Mouse (Mus musculus): ENCODE measurements around the gene Uba2.
"Not testable (repeated sequence)": the region's sequence is repeated elsewhere in the genome, so short reads cannot be mapped to it uniquely, and the experiment has no call there.

Gene Uba2

DNA sequence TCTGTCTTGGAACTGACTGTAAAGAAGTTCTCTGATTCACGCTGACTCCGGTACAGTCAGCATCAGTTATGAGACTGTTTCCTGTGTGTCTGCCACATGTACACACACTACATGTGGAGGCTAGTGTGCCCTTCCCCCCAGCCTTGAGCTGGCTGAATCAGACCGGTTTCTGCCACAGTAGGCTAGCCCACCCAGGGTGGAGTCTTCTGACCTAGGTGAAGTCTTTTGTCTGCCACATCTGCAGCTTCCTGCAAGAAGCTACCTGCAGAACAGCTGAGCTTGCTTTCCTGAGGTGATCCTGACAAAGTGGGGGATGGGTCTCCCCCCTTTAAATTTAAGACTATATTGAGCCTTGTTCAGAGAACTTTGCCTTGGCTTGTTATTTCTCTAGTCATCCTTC is at the start of gene Uba2:
Gene Uba2, minus strand, starts transcription at position 146 of the 400 bp plus-strand sequence.
- DNase-seq (ENCODE audit: low spot score in 2 of 2) = no peak

DNA sequence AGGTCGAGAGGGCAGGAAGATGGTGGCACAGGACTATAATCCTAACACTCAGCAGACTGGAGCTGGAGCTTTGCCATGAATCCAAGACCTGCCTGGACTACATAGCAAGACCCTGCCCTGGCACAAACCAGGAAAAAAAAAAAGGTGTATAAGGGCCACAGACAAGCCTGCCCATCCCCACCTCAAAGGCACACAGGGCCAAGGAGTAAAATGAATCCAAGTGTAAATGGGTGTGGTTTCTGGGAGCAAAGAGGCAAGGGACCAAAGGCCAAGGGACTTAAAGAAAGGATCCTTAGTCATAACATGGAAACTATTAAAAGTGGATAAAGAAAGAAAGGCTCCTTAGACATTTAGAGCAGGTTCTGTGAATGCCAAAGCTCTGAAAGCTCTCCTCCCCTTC is 49.1 kb upstream of the Uba2 start:
- no peak for DNase-seq (ENCODE audit: low spot score in 2 of 2)

DNA sequence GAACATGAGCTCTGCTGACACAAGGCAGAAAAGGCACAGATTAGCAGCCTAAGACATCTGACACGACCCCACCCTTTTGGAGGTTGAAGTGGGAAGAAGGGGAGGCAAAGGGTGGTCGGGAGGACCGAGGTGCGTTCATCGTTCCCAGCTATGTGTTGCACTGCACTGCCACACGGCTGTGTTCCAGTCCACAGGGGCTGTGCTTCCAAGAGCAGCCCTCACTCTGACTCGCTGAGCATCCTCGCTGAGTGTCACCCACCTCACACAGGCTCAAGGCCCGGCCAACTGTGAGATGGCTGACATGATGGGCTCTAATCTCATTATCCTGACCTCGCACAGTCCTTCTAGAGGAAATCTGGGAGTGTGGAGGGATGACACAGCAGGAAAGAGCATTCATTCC is 47.1 kb upstream of the Uba2 start:
- no peak for DNase-seq (ENCODE audit: low spot score in 2 of 2)

DNA sequence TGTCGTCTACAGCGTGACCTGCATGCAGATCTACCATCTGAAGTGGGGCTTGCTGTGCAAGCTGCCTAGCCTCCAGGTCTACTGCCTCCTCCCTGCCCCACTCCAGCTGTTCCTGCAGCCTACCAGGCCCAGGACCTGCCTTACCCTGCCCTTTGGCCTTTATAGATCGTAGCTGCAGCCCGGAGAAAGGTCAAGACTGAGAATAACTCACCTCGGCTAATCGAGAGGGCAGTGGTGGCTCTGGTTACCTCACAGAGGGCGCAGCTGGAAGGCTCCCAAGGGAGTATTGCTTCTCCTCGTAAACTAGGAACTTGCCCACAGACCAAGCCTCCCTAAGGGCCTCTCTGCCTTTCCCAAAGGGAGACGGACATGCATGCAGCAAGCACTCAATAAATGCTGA is 46.1 kb upstream of the Uba2 start:
- DNase-seq (ENCODE audit: low spot score in 2 of 2) = no peak

DNA sequence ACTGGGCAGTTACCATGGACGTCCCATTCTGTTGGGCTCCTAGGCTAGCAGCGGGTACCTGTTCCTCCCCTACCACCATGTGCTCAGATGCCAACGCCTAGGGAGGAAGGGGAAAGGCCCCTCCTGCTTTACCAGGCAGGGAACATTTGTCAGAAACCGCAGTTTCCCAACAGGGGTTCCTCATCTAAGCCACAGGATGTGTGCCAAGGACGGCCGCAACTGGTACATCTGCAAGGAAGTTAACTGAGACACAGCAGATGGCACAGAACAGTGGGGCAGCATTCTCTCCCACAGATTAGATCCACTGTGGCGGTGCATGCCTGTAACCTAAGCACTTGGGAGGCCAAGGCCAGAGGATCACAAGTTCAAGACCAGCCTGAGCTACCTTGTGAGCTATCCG is 45.2 kb upstream of the Uba2 start:
- no peak for DNase-seq (ENCODE audit: low spot score in 2 of 2)

DNA sequence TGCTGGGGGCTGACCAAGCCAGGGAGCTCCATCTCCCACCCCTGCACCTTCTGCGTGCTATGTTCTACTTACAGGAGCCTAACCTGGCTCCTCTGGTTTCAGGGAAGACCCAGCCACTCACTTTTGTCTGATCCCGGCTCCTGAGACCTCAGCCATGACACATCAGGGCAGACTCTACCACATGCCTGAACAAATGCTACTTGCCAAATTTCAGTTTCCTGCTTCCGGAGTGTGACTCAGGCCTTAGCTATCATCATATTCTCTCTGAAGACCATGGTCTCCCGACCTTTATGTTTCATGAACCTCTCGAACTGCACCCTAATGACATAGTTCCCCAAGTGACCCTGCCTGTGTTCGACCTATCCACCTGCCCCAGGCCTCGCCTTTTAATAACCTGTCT is 43.9 kb upstream of the Uba2 start:
- no peak for DNase-seq (ENCODE audit: low spot score in 2 of 2)

DNA sequence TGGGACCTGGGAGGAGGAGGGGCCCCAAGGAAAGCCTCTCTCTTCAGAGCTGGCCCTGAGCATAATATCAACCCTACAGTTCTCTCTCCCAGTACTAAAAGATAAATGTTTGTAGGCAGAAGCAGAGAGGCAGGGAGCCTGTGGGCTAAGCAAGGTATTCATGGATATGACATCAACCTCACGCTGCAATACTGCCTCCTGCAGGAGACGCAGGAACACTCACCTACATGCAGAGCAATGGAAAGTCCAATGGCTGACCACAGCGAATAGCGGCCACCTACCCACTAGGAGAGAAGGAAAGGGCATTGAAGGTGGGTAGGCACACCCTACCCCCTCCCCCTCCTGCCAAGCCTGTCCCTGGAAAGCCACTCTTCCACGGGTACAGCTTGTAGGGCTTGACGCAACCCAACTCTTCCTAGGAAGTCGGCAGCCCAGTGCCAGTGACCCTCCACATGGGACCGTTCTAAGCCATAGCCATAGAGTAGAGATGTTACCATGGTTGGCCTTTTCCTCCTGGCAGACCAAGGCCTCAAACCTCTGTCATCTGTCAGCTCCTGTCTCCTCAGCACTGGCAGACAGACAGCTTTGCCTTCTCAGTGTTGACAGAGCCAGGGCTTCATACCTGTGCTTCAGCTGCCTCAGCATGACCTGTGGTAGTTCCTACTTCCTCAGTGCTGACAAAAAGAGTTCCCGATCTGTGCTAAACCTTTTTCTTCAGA is 38.8 kb upstream of the Uba2 start:
- DNase-seq (ENCODE audit: low spot score in 2 of 2) = no peak

DNA sequence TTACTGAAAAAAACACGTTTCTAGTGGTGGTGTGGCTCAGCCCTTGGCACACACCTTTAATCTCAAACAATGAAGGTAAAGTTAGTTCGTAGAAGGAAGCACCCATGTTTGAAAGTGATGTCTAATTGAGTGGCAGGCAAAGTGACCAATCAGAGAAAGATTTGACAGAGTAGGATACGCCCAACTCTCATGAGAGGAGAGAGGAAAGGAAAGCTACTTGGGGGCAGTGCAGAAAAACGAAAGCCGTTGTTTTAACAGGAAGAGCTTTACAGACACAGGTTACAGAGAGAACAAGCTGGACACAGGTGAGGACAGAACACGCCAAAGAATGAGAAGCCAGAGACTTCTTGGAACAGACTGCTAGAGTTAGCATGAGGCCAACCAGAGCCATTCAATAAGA is 36.9 kb upstream of the Uba2 start:
- DNase-seq (ENCODE audit: low spot score in 2 of 2) = no peak

DNA sequence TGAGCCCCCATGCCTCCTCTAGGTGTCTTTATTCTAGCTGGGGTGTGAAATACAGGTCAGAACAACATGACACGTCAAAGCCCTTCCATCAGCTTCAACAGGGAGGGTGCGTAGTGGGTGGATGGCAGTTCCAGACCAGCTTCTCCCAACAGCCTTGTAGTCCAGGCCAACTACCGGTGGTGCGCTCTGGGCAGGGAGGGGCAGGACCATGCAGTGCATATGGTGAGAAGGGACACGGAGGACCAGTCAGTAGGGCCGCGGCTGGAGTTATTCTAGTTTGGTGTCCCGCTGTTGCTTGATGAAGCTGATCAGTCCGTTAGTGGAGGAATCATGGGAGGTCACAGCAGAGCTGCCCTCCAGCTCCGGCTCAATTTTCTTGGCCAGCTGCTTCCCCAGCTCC is 32.7 kb upstream of the Uba2 start:
- not testable (repeated sequence) for DNase-seq (ENCODE audit: low spot score in 2 of 2)

DNA sequence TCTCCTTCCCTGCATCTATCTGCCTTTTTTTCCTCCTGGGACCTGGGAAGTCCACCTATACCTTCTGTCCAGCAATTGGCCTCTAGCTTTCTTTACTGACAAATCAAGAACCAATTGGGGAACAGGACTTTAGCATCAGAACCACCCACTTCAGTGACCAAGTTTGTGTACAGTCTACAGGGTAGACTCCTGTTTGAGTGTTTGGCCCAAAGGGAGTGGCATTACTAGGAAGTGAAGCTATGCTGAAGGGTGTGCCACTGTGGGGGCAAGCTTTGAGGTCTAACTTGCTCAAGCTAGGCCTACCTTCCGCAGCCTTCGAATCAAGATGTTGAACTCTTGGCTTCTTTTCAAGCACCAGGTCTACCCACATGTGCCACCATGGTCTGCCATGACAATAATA is 31.4 kb upstream of the Uba2 start:
- no peak for DNase-seq (ENCODE audit: low spot score in 2 of 2)

DNA sequence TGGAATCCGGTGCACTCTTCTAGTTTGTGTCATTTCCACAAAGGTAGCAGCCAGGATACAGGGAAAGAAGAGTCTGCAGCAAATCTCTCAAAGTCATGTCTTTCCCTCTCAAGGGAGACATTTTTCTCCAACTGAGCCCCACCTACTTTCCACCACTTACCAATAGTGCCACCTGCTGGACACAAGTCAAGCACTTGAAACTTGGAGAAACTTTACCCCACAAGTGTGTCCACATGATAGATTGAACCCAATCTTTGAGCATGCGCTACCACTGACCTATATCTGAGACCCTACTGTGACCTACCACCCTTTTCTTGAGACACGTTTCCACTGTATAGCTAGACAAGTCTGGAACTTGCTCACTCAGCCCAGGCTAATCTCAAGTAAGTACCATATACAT is 28.9 kb upstream of the Uba2 start:
- peak in 1 of 2 experiments; percentile 28 for DNase-seq (ENCODE audit: low spot score in 2 of 2)

DNA sequence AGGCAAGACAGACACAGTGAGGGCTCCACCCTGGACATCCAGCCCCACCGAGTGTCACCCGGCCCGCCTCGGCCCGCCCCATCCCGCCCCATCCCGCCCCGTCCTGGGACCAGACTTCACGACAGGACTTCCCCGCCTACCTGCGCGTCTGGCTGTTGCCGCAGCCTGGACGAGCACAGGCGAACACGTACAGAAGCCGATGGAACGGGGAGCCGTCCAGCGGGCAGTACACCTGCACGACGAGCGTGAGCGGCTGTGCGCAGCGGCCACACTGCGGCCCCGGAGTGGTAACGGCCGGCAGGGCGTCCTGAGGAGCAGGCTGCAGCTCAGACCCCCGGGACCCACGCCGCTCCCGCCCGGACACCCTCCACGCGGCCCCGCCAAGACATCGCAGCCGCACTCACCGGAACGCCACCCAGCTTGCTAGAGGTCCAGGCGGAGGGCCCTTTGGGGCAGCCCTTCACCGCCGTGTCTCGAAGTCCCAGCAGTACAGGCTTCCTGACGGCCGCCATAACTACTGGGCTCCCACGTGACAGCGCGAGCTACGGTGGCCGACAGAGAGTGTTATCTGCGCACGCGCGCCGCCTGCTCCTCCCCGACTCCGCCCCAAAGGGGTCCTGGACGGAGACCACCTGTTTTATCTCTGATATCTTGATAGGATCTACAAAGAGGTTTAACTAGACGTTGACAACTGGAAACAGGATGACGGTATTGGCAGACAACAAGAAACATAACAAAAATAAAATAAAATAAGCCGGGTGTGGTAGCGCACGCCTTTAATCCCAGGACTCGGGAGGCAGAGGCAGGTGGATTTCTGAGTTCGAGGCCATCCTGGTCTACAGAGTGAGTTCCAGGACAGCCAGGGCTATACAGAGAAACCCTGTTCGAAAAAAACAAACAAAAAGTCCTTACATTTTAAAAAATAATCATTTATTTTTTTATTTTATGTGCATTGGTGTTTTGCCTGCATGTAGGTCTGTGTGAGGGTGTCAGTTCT is 27.0 kb upstream of the Uba2 start, which contains the start of gene Pdcd2l:
Gene Pdcd2l, minus strand, starts transcription at position 530 of the 997 bp plus-strand sequence.
- DNase-seq (ENCODE audit: low spot score in 2 of 2) = peak; percentile 90 to 93

DNA sequence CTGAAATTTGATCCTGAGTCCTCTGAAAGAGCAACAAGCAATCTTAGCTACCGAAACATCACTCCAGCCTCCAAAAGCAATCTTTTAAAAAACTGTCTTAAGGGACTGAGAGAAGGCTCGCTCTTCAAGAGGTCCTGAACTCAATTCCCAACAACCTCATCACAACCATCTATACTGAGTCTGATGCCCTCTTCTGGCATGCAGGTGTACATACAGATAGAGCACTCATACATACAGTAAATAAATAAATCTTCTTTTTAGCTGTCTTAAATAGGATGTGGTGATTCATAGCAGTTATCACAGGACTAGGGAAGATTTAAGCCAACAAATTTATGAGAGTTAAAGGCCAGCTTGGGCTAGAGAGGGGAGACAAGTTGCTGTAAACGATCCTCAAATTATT is 26.2 kb upstream of the Uba2 start:
- no peak for DNase-seq (ENCODE audit: low spot score in 2 of 2)

DNA sequence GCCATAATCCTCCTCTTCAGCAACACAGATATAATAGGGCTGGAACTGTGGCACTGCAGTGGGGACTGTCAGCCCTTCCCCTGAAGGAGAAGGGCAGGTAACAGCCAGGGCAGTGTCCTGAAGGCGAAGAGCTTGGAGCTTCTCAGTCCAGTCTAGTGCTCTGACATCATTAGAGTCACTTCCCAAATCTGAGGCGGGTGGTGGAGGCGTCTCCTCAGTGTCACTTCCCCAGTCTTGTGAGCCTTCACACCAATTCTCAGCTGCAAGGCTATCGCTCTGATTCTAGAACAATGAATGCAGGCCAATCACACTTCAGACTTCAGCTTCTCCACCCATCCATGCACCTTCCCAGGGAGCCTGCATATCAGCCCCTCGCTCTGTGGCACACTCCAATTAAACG is 23.4 kb upstream of the Uba2 start:
- no peak for DNase-seq (ENCODE audit: low spot score in 2 of 2)

DNA sequence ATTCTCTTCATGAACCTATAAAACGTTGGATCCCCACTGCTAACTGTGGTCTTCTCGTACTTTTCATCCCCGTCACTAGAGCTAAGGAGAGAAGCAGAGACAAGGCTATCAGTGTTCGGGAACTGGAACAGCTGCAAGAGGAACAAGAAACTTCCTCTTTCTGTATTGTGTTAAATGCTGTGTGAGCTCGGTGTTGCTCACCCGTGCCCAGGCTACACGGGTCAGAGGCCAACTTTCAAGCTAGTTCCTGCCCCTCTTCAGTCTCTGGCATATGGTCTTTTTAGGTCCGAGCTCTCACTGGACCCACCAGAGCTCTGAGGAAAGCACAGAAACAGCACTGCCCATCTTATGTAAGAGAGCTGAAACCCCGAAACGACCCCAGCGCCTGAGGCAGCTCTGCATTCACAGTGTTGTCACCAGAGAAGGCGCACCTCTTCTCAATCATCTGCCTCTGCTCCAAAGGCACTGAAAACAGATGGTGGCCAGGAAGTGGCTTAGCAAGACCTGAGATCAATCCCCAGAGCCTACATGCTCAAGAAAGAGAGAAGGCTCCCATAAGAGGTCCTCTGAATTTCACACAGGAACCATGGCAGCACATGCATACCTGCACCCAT is 20.1 kb upstream of the Uba2 start:
- no peak for DNase-seq (ENCODE audit: low spot score in 2 of 2)

DNA sequence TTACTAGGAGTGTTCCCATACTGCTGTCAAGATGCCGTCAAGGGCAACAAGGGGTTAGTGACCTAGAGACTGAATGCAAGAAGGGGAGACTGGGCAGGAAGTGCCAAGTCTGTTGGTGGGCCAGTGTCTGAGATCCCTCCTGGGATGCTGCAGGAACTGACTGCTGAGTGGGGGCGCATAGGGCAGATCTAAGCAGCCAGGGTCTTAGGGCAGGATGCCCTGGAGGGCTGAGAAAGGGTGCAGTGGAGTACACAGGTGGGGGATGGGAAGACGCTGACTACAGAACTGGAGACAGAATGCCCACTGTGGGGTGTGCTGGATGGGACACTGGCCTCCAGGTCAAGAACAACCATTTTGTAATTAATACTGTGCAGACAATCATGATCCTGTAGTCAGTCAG is 14.4 kb upstream of the Uba2 start:
- DNase-seq (ENCODE audit: low spot score in 2 of 2) = no peak

DNA sequence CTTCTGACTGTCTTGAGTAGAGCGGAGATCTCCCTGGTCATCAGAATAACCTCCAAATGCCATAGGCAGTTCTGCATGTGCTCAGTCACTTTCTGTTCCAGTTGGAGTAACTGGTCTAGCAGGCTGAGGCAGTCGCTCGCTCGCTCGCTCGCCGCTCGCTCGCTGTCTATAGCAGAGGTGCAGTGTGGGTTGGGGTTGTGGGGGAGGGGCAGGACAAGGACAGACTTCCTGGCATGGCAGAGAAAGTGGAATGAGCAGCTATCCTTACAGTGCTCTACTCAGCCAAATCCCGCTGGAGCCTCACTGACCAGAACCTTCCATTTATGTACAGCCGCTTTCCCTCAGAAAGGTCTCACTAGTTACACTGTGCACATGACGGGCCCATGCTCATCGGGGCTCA is 14.0 kb upstream of the Uba2 start:
- DNase-seq (ENCODE audit: low spot score in 2 of 2) = no peak

DNA sequence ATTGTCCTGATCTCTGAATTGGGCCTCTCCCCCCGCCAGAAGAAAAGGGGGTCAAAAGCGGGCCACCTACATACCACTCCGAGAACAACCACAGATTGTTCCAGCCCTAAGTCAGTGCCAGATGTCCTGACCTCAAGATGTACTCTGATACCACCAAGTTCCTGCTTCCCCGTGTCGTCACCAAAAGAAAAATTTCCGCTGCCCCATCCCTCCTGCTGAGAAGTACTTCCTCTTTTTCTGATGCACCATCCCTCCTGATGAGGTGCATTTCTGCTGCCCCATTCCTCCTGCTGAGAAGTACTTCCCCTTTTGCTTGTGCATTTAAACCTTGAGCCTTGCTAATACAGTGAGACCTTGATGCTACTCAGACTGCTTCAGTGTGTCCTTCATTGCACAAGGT is 6.8 kb upstream of the Uba2 start:
- DNase-seq (ENCODE audit: low spot score in 2 of 2) = not testable (repeated sequence)

DNA sequence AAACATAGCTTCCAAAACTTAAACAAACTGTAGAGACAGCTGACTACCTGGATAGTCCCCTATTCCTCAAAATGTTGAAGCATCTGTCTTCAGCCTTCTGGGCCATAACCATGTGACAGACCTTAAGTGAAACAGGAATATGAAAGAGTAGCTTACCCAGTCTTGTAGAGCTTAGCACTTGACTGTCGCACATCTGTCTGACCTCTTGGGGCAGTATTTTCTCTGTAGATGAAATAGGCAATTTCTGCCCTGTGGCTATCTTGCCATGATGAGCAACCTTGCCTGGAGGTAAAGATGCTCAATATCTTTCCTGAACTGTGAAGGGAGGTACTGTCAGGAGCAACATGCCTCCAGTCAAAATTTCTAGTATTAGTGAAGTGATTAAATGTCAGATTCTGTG is 2.9 kb upstream of the Uba2 start:
- no peak for DNase-seq (ENCODE audit: low spot score in 2 of 2)

DNA sequence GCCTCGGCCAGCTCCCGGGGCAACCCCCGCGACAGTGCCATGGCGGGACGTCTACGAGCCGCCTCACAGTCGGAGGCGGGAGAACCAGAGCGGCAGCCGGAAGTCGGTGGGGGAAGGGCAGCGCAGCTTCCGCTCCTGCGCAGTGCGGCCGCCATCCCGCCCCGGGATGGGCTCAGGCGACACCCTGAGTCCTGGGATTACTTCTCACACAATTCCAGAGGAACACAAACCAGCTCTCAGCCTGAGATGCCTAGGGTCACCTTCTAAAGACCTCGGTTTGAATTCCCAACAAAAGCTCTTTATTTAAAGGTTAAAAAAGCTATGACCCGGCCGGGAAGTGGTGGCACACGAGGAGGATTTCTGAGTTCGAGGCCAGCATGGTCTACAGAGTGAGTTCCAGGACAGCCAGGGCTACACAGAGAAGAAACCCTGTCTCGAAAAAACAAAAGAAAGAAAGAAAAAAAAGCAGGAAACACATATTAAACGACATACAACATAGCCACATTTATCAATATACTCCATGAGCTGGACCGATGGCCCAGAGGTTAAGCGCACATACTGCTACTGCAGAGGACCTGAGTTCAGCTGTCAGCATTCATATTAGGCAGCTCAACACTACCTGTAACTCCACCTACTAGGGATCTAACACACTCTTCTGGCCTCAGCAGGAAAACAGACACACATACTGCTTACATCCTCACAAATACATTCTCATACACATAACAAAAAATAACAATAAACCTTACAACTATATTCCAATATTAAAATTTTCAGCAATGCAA is 738 bp downstream of the Uba2 start:
- DNase-seq (ENCODE audit: low spot score in 2 of 2) = peak; percentile 90 to 94

DNA sequence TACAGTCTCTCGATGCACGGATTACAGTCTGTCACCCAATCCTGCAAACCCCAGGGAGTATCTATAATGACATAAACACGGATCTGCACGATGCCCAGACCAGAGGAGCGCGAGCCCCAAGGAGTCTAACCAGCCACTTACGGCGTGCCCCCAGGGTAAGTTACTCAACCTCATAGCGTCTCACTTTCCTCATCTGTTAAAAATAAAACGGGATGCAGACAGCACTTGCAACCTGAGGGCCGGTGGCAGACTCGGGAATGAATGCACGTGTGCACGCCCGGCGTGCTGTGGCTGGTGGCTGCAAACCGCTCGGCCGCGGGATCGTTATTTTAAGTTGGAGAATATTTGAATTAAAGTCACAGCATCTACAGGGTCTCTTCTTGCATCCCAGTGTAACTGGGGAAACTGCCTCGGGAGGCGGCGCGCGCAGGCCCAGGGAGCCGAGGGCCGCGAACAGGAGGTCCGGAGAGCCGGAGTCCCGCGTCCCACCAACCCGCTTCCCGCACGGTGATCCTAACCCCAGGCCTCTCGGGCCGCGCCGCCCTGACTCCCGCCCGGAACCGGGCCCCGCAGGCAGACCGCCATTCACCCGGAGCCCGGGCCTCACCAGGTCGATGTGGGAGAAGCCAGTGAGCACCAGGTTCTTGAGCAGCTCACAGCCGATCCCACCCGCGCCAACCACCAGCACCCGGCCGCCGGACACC is 1.5 kb downstream of the Uba2 start:
- peak in 1 of 2 experiments; percentile 35 for DNase-seq (ENCODE audit: low spot score in 2 of 2)

Measured in right cerebral cortex, adult 2 months (tissue).